Mouse (Mus musculus): Measurements from ENCODE around the gene Tmem239.

The Tmem239 gene

GRCm38 (mm10) chr2:130411558-130412495, 5.5 kb downstream of the Tmem239 start:
- peak; percentile 74 for DNase-seq (ENCODE audit: low spot score)

GRCm38 (mm10) chr2:130412775-130413174, 6.5 kb downstream of the Tmem239 start:
- no peak for DNase-seq (ENCODE audit: low spot score)

- no peak for DNase-seq (ENCODE audit: low spot score)
Observed at GRCm38 (mm10) chr2:130414094-130414856, 8.0 kb downstream of the Tmem239 start.

GRCm38 (mm10) chr2:130421781-130422620, 15.7 kb downstream of the Tmem239 start:
- no peak for DNase-seq (ENCODE audit: low spot score)

- DNase-seq (ENCODE audit: low spot score) = peak; percentile 61
Observed at GRCm38 (mm10) chr2:130423397-130424125, 17.3 kb downstream of the Tmem239 start.

- peak; percentile 93 for DNase-seq (ENCODE audit: low spot score)
Observed at GRCm38 (mm10) chr2:130424126-130424853, 18.0 kb downstream of the Tmem239 start, which contains the start of the genes Vps16 and Pced1a. Gene Vps16, plus strand, starts transcription at chr2:130424339. Gene Pced1a, minus strand, starts transcription at chr2:130424701.

GRCm38 (mm10) chr2:130425112-130425511, 18.8 kb downstream of the Tmem239 start:
- peak; percentile 3 for DNase-seq (ENCODE audit: low spot score)

GRCm38 (mm10) chr2:130429851-130430250, 23.6 kb downstream of the Tmem239 start:
- DNase-seq (ENCODE audit: low spot score) = no peak

- no peak for DNase-seq (ENCODE audit: low spot score)
Observed at GRCm38 (mm10) chr2:130430484-130430883, 24.2 kb downstream of the Tmem239 start.

- DNase-seq (ENCODE audit: low spot score) = no peak
Observed at GRCm38 (mm10) chr2:130432157-130432556, 25.9 kb downstream of the Tmem239 start.

- DNase-seq (ENCODE audit: low spot score) = peak; percentile 55
Observed at GRCm38 (mm10) chr2:130433152-130433551, 26.9 kb downstream of the Tmem239 start.

GRCm38 (mm10) chr2:130436769-130437168, 30.5 kb downstream of the Tmem239 start:
- no peak for DNase-seq (ENCODE audit: low spot score)

- DNase-seq (ENCODE audit: low spot score) = no peak
Observed at GRCm38 (mm10) chr2:130438861-130439260, 32.6 kb downstream of the Tmem239 start.

GRCm38 (mm10) chr2:130439840-130440480, 33.7 kb downstream of the Tmem239 start:
- DNase-seq (ENCODE audit: low spot score) = no peak

GRCm38 (mm10) chr2:130442162-130442561, 35.9 kb downstream of the Tmem239 start:
- DNase-seq (ENCODE audit: low spot score) = no peak

- DNase-seq (ENCODE audit: low spot score) = no peak
Observed at GRCm38 (mm10) chr2:130448449-130448848, 42.2 kb downstream of the Tmem239 start.

- no peak for DNase-seq (ENCODE audit: low spot score)
Observed at GRCm38 (mm10) chr2:130449021-130449793, 42.9 kb downstream of the Tmem239 start.

GRCm38 (mm10) chr2:130449794-130450433, 43.6 kb downstream of the Tmem239 start, which contains the start of gene Ptpra:
Gene Ptpra, plus strand, starts transcription at chr2:130450278.
- peak; percentile 91 for DNase-seq (ENCODE audit: low spot score)

- peak; percentile 67 for DNase-seq (ENCODE audit: low spot score)
Observed at GRCm38 (mm10) chr2:130450434-130450796, 44.1 kb downstream of the Tmem239 start.
